Mouse (Mus musculus): ENCODE data around the gene 4921530L21Rik.

DNA sequence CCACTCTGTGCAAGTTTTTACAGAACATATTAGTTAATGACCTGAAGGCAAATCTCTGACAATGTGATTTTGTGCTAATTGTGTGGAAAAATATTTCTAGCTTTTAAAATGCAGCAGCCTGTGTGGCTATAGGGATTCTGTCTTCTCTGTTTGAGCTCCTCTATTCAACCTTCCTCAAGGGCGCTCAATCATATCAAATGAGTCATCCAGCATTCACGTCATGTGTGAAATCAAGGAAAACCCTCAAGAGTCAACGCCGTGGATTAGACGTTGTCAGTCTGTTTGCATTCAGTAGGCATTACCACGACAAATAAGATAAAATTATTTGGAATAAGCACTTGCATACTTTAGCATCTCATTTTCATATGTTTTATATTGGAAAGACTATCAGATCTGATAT, 18.4 kb downstream of the 4921530L21Rik start:
- no peak for TF ChIP-seq CTCF (IDR thresholded peaks at IDR 0.05; ENCODE audit: low read depth)
- no peak for TF ChIP-seq EP300 (IDR thresholded peaks at IDR 0.05; ENCODE audit: low read depth)

All from liver, postnatal 0 days (tissue).